Mouse (Mus musculus) heart, embryonic 14.5 days (tissue): Measurements from ENCODE around the gene Kndc1. TPM values are rescaled to one million over a fixed set of nuclear protein-coding genes. Genes with fewer than 3 reads are reported as not detected.

Experiments used
- ATAC-seq: fragments of 200-750 bp; cut with Nextera tagmentation; 2 replicates; pipeline ENCODE4 v1.8.0; 2017; ENCODE audit warnings: low read depth, moderate TSS enrichment; ENCODE audit not compliant: insufficient number of reproducible peaks, insufficient read depth, low FRiP score
- H3K27ac ChIP-seq, 2 experiments: fragments of 200-500 bp in 1 of 2; fragments of 300-500 bp in 1 of 2; sonication (generic) in 1 of 2; replicated peaks in 1 of 2; 2 replicates each; pipeline ENCODE4 v1.5.1; 2012 to 2014; ENCODE audit warnings: low read depth in 2 of 2, low read length in 2 of 2, control low read depth in 1 of 2, mild to moderate bottlenecking in 1 of 2, mixed read lengths in 1 of 2; ENCODE audit not compliant: control insufficient read depth in 1 of 2, insufficient read depth in 1 of 2
- H3K27me3 ChIP-seq: fragments of 300-500 bp; sonication (generic); 2 replicates; pipeline ENCODE4 v1.6.1; 2014; ENCODE audit warnings: mild to moderate bottlenecking, low read length, control low read depth; ENCODE audit not compliant: control insufficient read depth, insufficient read depth
- H3K36me3 ChIP-seq: fragments of 300-500 bp; sonication (generic); 2 replicates; pipeline ENCODE4 v1.6.1; 2014; ENCODE audit warnings: mild to moderate bottlenecking, control low read depth, low read length, mixed read lengths; ENCODE audit not compliant: control insufficient read depth, insufficient read depth
- H3K4me1 ChIP-seq, 2 experiments: fragments of 200-500 bp in 1 of 2; fragments of 300-500 bp in 1 of 2; sonication (generic) in 1 of 2; 2 replicates each; pipeline ENCODE4 v1.6.1; 2012 to 2014; ENCODE audit warnings: low read length in 2 of 2, control low read depth in 1 of 2, mixed read lengths in 1 of 2; ENCODE audit not compliant: control insufficient read depth in 2 of 2, insufficient read depth in 2 of 2
- H3K4me2 ChIP-seq: fragments of 300-500 bp; sonication (generic); 2 replicates; pipeline ENCODE4 v1.6.1; 2014; ENCODE audit warnings: mild to moderate bottlenecking, low read length
- H3K4me3 ChIP-seq, 2 experiments: fragments of 200-500 bp in 1 of 2; fragments of 300-500 bp in 1 of 2; sonication (generic) in 1 of 2; 2 replicates each; pipeline ENCODE4 v1.5.1; 2012 to 2014; ENCODE audit warnings: low read length in 2 of 2, mild to moderate bottlenecking in 2 of 2, control low read depth in 1 of 2, low read depth in 1 of 2, moderate library complexity in 1 of 2; ENCODE audit not compliant: control insufficient read depth in 1 of 2, insufficient read depth in 1 of 2
- H3K9ac ChIP-seq: fragments of 300-500 bp; sonication (generic); 2 replicates; pipeline ENCODE4 v1.6.1; 2014; ENCODE audit warnings: mild to moderate bottlenecking, low read length
- H3K9me3 ChIP-seq: fragments of 300-500 bp; sonication (generic); 2 replicates; pipeline ENCODE4 v1.6.1; 2016; ENCODE audit warnings: low read length, control low read depth; ENCODE audit not compliant: control insufficient read depth
- WGBS: fragments of 180-500 bp; shearing (Covaris S2); extraction: QIAGEN DNeasy Blood & Tissue Kit; methylation state at CpG from one replicate; pipeline ENCODE4 v1.1.7; 2014; 5-methylcytosine and 5-hydroxymethylcytosine counted together
- polyA plus RNA-seq: library from polyadenylated mRNA; unstranded; fragments of >200 nt; fragmentation: Nextera tagmentation; extraction: Ambion mirVana; gene quantifications from 2 replicates; pipeline ENCODE4 v1.2.1, GENCODE M21; 2014

The Kndc1 gene
- polyA plus RNA-seq, 1 experiment from 2014 or later, result 0.16 TPM

GRCm38 (mm10) chr7:139905261-139905660, 10.8 kb downstream of the Kndc1 start:
- Histone ChIP-seq H3K27me3 (peaks cover 28% of the 10 kb centered on the region), H3K36me3 (no peaks in the 10 kb centered on the region), H3K4me2 (0 out of 2 replicates have a peak overlapping the region, but pooled peaks have one; percentile 7), H3K27ac (no peak overlapping the region), H3K4me3 (no peak overlapping the region), H3K9ac (no peak overlapping the region), H3K9me3 (no peaks in the 10 kb centered on the region), H3K4me1 (no peaks in the 10 kb centered on the region; a peak in 1 of 4 replicates)
- WGBS, result 20% methylated on average over 6 of the region's 6 CpGs
- no peak for ATAC-seq

DNA sequence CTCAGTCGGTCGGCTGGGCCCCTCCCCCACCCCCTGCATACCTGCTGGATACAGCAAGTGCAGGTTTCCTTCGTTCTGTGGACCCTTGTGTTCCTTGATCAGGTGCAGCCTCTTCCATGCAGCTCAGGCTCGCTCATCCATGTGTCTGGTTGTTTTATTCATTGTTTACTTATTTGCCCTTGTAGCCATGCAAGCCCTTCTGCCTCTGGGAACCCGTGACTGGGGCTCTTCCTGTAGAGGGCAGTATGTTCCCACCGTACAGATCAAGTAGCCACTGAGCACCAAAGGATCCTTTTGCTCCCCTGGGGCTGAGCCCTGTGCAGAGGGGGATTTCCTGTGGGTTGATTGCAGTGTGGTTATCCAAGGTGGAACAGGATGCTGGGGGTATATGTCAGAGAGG, 11.2 kb downstream of the Kndc1 start:
- Histone ChIP-seq H3K4me1 (no peaks in the 10 kb centered on the region; a peak in 1 of 4 replicates), H3K36me3 (no peaks in the 10 kb centered on the region), H3K9me3 (no peaks in the 10 kb centered on the region), H3K27ac (no peak overlapping the region), H3K4me3 (no peak overlapping the region), H3K27me3 (peaks cover 28% of the 10 kb centered on the region), H3K9ac (no peak overlapping the region), H3K4me2 (0 out of 2 replicates have a peak overlapping the region, but pooled peaks have one; percentile 7)
- WGBS, result 6% methylated on average over 6 of the region's 6 CpGs
- no peak for ATAC-seq

GRCm38 (mm10) chr7:139908176-139908575, 13.7 kb downstream of the Kndc1 start:
- 69% methylated on average over 5 of the region's 5 CpGs for WGBS
- Histone ChIP-seq H3K4me1 (no peaks in the 10 kb centered on the region; a peak in 1 of 4 replicates), H3K9ac (no peak overlapping the region), H3K27me3 (peaks cover 29% of the 10 kb centered on the region), H3K36me3 (no peaks in the 10 kb centered on the region), H3K4me2 (no peak overlapping the region), H3K4me3 (no peak overlapping the region), H3K27ac (no peak overlapping the region), H3K9me3 (no peaks in the 10 kb centered on the region)
- ATAC-seq, result no peak

- Histone ChIP-seq H3K4me3 (no peak overlapping the region), H3K4me2 (no peak overlapping the region), H3K4me1 (peaks cover 0 to 4% of the 10 kb centered on the region in 2 experiments; a peak in 1 of 4 replicates), H3K9ac (no peak overlapping the region), H3K36me3 (no peaks in the 10 kb centered on the region), H3K27ac (no peak overlapping the region), H3K27me3 (peaks cover 35% of the 10 kb centered on the region), H3K9me3 (no peaks in the 10 kb centered on the region)
- 31% methylated on average over 6 of the region's 6 CpGs for WGBS
- no peak for ATAC-seq
These were observed 15.0 kb downstream of the Kndc1 start for GRCm38 (mm10) chr7:139909469-139909868.

DNA sequence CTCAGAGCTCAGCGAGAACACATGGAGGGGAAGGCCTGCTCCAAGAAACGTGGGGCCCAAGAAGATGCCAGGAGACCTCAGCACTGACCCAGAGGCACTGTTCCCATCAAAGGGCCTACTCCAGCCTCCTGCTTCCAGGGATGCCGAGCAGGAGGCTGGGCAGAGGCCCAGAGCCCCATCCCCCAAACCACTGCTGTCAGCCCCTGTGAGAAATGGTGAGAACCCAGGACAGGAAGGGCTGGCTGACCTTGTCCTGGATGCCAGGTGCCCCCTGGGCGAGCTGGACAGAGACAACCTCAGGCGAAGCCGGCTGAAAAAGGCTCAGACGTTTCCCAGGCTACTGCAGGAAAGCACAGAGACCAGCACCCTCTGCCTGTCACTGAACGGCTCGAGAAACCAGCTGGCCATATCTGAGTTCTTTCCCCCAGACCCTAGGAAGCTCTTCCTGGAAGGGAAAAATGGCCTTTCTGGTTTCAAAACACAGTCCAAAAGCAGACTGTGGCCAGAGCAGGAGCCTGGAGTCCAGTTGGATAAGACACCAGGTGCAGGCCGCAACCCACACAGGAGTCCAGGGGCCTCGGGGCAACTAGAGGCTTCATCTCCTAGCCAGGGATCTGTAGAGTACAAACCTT, 15.8 kb downstream of the Kndc1 start:
- no peaks in the 10 kb centered on the region for H3K9me3 ChIP-seq
- peaks cover 0 to 6% of the 10 kb centered on the region in 2 experiments; a peak in 1 of 4 replicates for H3K4me1 ChIP-seq
- H3K4me2 ChIP-seq, result no peak overlapping the region
- peaks cover 36% of the 10 kb centered on the region for H3K27me3 ChIP-seq
- no peaks in the 10 kb centered on the region for H3K36me3 ChIP-seq
- WGBS, result 51% methylated on average over 11 of the region's 11 CpGs
- no peak overlapping the region for H3K4me3 ChIP-seq
- ATAC-seq, result no peak
- H3K9ac ChIP-seq, result no peak overlapping the region
- no peak overlapping the region for H3K27ac ChIP-seq

DNA sequence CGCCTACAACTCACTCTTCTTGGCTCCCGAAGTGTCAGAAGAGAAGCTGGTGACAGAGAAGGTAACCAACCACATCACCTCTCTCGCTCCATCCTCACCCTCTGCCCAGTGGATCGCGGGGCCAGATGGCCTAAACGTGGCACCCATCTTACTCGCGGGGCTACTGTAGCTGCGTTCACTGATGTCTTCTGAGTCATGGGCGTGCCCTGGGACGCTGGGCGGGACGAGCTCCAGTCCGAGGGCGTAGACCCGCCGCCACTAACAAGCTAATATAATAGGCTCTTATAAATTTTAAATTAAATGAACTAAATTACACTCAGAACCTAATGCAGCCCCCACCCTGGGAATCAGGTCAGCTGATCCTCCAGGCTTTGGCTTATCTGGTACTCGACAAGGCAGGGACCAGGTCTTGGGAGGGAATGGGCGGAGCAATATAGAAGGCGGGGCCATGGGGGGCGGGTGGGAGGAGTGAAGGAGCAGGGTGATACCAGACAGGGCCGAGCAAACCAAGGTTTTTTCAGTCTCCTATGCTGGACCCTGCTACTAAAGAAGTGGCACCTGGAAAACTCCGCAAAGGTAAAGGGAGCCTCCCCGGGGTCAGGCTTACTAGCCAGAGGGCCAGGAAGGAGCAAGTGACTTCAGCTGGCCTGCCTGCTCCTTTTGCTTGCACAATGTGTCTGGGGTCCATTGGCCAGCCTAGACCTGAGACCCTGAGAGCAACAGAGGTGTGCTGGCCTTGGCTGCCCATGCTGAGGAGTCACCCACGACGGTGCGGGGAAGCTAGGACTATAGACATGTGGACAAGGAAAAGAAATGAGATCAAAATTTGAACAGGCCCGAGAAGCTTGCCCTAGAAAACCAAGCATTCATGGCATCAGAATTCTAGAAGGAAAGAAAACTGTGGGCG, 19.9 kb downstream of the Kndc1 start:
- Histone ChIP-seq H3K27ac (no peak overlapping the region), H3K4me2 (peak overlapping the region; percentile 55), H3K27me3 (peaks cover 59% of the 10 kb centered on the region), H3K4me1 (peaks cover 0 to 6% of the 10 kb centered on the region in 2 experiments; a peak in 1 of 4 replicates), H3K4me3 (peak overlapping the region in 1 of 2 experiments; percentile 20; a peak in 2 of 4 replicates), H3K36me3 (no peaks in the 10 kb centered on the region), H3K9ac (no peak overlapping the region), H3K9me3 (no peaks in the 10 kb centered on the region)
- 10% methylated on average over 29 of the region's 29 CpGs for WGBS
- ATAC-seq, result no peak

GRCm38 (mm10) chr7:139915646-139916257, 21.3 kb downstream of the Kndc1 start:
- peaks cover 63% of the 10 kb centered on the region for H3K27me3 ChIP-seq

More at GRCm38 (mm10) chr7:139915646-139916257, 21.3 kb downstream of the Kndc1 start:
- Histone ChIP-seq H3K9me3 (no peaks in the 10 kb centered on the region), H3K4me1 (0 out of 4 replicates have a peak, but pooled peaks cover 0 to 6% of the 10 kb centered on the region in 2 experiments), H3K27ac (no peak overlapping the region), H3K4me3 (no peak overlapping the region), H3K4me2 (no peak overlapping the region), H3K9ac (no peak overlapping the region), H3K36me3 (no peaks in the 10 kb centered on the region)
- no peak for ATAC-seq
- WGBS, result 8% methylated on average over 14 of the region's 14 CpGs
